9 mouse cellular contexts compared by ENCODE assay signal in genomic region chr1:119919299-119919698, GRCm38 (mm10). TPM values are rescaled to one million over a fixed set of nuclear protein-coding genes. Genes with fewer than 3 reads are reported as not detected.
DNase-seq lines count a peak whose midpoint lies in the region; ATAC-seq and TF ChIP-seq lines count a peak whose summit lies in the region.
"Had no signal": no experiment of that assay in that cellular context is flagged by ENCODE, and none has a peak within 500 bp of the region (broad histone marks: within the 10 kb centered on the region; RNA-seq: fewer than 3 reads in every experiment).

No protein-coding gene starts in this region.

- no peaks in the 10 kb centered on the region for H3K9me3 ChIP-seq in stomach, postnatal 0 days (ENCODE audit: control insufficient read depth, low read length)
- H3K9me3 ChIP-seq: heart, embryonic 15.5 days had no signal

- no peak for TF ChIP-seq POLR2A in lung, adult 2 months (IDR thresholded peaks at IDR 0.05; ENCODE audit: borderline replicate concordance, extremely low read depth, low read depth, low read length)

- 66% methylated on average over 4 of the region's 4 CpGs for WGBS in lung, adult 2 months
- 64% methylated on average over 4 of the region's 4 CpGs for WGBS in stomach, postnatal 0 days

- DNase-seq in embryo, embryonic 10.5 days (ENCODE audit: low spot score) = peak; percentile 50
- DNase-seq in embryo, embryonic 11 days = no peak
- DNase-seq in lung, adult 2 months = no peak
- no peak for DNase-seq in lung, postnatal 25 days (ENCODE audit: low spot score)
- peak; percentile 31 to 50 for DNase-seq in cerebellum, postnatal 36 days
- DNase-seq in stomach, postnatal 0 days (ENCODE audit: low spot score) = peak; percentile 40
- no peak for DNase-seq in testis, postnatal 10 days (ENCODE audit: low spot score)
- DNase-seq in ovary, postnatal 36 days (ENCODE audit: low spot score) = no peak

- no peaks in the 10 kb centered on the region for H3K27me3 ChIP-seq in stomach, postnatal 0 days (ENCODE audit: control insufficient read depth, insufficient read depth, low read length)
- H3K27me3 ChIP-seq: heart, embryonic 15.5 days had no signal

- no peaks in the 10 kb centered on the region for H3K4me1 ChIP-seq in lung, adult 2 months (ENCODE audit: control insufficient read depth, insufficient read depth, low read length)
- no peaks in the 10 kb centered on the region for H3K4me1 ChIP-seq in stomach, postnatal 0 days (replicated peaks; ENCODE audit: control insufficient read depth, insufficient read depth)
- H3K4me1 ChIP-seq: heart, embryonic 15.5 days had no signal

- TF ChIP-seq CTCF in lung, adult 2 months (IDR thresholded peaks at IDR 0.05; ENCODE audit: insufficient read depth, low read length) = 0 out of 2 replicates have a peak, but pooled peaks have one; percentile 18
- peak; percentile 76 for TF ChIP-seq CTCF in stomach, postnatal 0 days (IDR thresholded peaks at IDR 0.05; ENCODE audit: low read depth)

- no peak for TF ChIP-seq EP300 in stomach, postnatal 0 days (optimal IDR thresholded peaks at IDR 0.05)

- no peak overlapping the region for H3K4me3 ChIP-seq in lung, adult 2 months (replicated peaks; ENCODE audit: extremely low read depth, low read depth, low read length)
- H3K4me3 ChIP-seq in stomach, postnatal 0 days (ENCODE audit: low read depth, low read length) = no peak overlapping the region
- H3K4me3 ChIP-seq: heart, embryonic 15.5 days had no signal

- no peak overlapping the region for H3K9ac ChIP-seq in stomach, postnatal 0 days (ENCODE audit: low read length)
- H3K9ac ChIP-seq: heart, embryonic 15.5 days had no signal

- no peak overlapping the region for H3K27ac ChIP-seq in stomach, postnatal 0 days (replicated peaks)
- H3K27ac ChIP-seq: heart, embryonic 15.5 days had no signal

- no peak overlapping the region for H3K4me2 ChIP-seq in stomach, postnatal 0 days (replicated peaks; ENCODE audit: low read depth)
- H3K4me2 ChIP-seq: heart, embryonic 15.5 days had no signal

- no peaks in the 10 kb centered on the region for H3K36me3 ChIP-seq in stomach, postnatal 0 days (ENCODE audit: control insufficient read depth, insufficient read depth, low read length)
- H3K36me3 ChIP-seq: heart, embryonic 15.5 days had no signal

- peak; percentile 64 for ATAC-seq in stomach, postnatal 0 days (ENCODE audit: low FRiP score, low TSS enrichment)

RNA-seq across cellular contexts. Expression of gene Tmem177, which starts 6.3 kb away (rescaled TPM):
- polyA plus RNA-seq in lung, adult 2 months (2012; rRNA removed) = 2.8 and 4.3 TPM in 2 replicates
- 4.2 TPM in 2 replicates for polyA plus RNA-seq in stomach, postnatal 0 days (2015; fragmentation: Nextera tagmentation; extraction: Ambion mirVana)

Comparison
In these comparisons a context has a peak if more than half of its experiments do, and no peak if none do; other contexts are left out.
1. DNase-seq: peak in embryo, embryonic 10.5 days (single experiment), cerebellum, postnatal 36 days (2 of 2) and stomach, postnatal 0 days (single experiment); none in embryo, embryonic 11 days (single experiment), lung, adult 2 months (single experiment), lung, postnatal 25 days (single experiment), testis, postnatal 10 days (single experiment) and ovary, postnatal 36 days (single experiment).